In genomic region chr15:31258029-31258692, GRCm38 (mm10) we compare ENCODE assay signal across 15 mouse cellular contexts. TPM values are rescaled to one million over a fixed set of nuclear protein-coding genes. Genes with fewer than 3 reads are reported as not detected.
DNase-seq lines count a peak whose midpoint lies in the region; ATAC-seq lines count a peak whose summit lies in the region.
"Had no signal": no experiment of that assay in that cellular context is flagged by ENCODE, and none has a peak within 500 bp of the region (broad histone marks: within the 10 kb centered on the region; RNA-seq: fewer than 3 reads in every experiment).

No protein-coding gene starts in this region.

- ATAC-seq in kidney, embryonic 15.5 days (replicated peaks; ENCODE audit: low FRiP score), result 0 out of 2 replicates have a peak, but pooled peaks have one; percentile 16
- ATAC-seq: forebrain, embryonic 15.5 days; inflammation-experienced regulatory T-cells, adult 6 months had no signal

- H3K9ac ChIP-seq in kidney, embryonic 15.5 days, result no peak overlapping the region
- H3K9ac ChIP-seq: embryonic facial prominence, embryonic 15.5 days; forebrain, embryonic 15.5 days; limb, embryonic 12.5 days had no signal

- H3K27me3 ChIP-seq in kidney, embryonic 15.5 days, result no peaks in the 10 kb centered on the region
- H3K27me3 ChIP-seq: embryonic facial prominence, embryonic 15.5 days; forebrain, embryonic 15.5 days; limb, embryonic 12.5 days had no signal

- 47% methylated on average over 21 of the region's 21 CpGs for WGBS in kidney, embryonic 15.5 days

- no peaks in the 10 kb centered on the region for H3K9me3 ChIP-seq in kidney, embryonic 15.5 days (replicated peaks)
- H3K9me3 ChIP-seq: embryonic facial prominence, embryonic 15.5 days; forebrain, embryonic 15.5 days; limb, embryonic 12.5 days; midbrain, embryonic 10.5 days had no signal

- no peaks in the 10 kb centered on the region for H3K36me3 ChIP-seq in kidney, embryonic 15.5 days
- H3K36me3 ChIP-seq: embryonic facial prominence, embryonic 15.5 days; forebrain, embryonic 15.5 days; limb, embryonic 12.5 days; midbrain, embryonic 10.5 days had no signal

- peaks cover 54% of the 10 kb centered on the region for H3K4me1 ChIP-seq in kidney, embryonic 15.5 days

- no peak overlapping the region for H3K4me3 ChIP-seq in kidney, embryonic 15.5 days (replicated peaks)
- H3K4me3 ChIP-seq: embryonic facial prominence, embryonic 15.5 days; forebrain, embryonic 15.5 days; limb, embryonic 12.5 days; midbrain, embryonic 10.5 days had no signal

- intact Hi-C loops in heart, postnatal 10 days (cut with DNase I), result loop anchor here (2.0 kb wide), 1 partner anchor 33 kb away; the partner anchor contains the start of gene Dap

- no peak for DNase-seq in kidney, postnatal 4 days
- DNase-seq in CD4-positive, CD25-positive, alpha-beta regulatory T cell, adult 2 months (ENCODE audit: low read depth, low spot score), result peak; percentile 20
- peak; percentile 46 for DNase-seq in embryo, embryonic 10.5 days (ENCODE audit: low spot score)
- peak; percentile 62 for DNase-seq in lung, postnatal 10 days
- no peak for DNase-seq in heart, postnatal 10 days
- DNase-seq in adrenal gland, adult (ENCODE audit: inconsistent age in 2 of 2, low spot score in 1 of 2), result no peak
- DNase-seq: cerebellum, adult 8-10 months; gastrocnemius, postnatal 25 days; thymus, adult 2 months had no signal

- no peak overlapping the region for H3K27ac ChIP-seq in kidney, embryonic 15.5 days
- H3K27ac ChIP-seq: embryonic facial prominence, embryonic 15.5 days; forebrain, embryonic 15.5 days; limb, embryonic 12.5 days; midbrain, embryonic 10.5 days had no signal

- no peak overlapping the region for H3K4me2 ChIP-seq in kidney, embryonic 15.5 days
- H3K4me2 ChIP-seq: embryonic facial prominence, embryonic 15.5 days; forebrain, embryonic 15.5 days; limb, embryonic 12.5 days had no signal

RNA-seq across cellular contexts. Expression of gene Dap, which starts 34.0 kb away (rescaled TPM):
- 86.3 TPM in 2 replicates for polyA plus RNA-seq in kidney, embryonic 15.5 days (2015; fragmentation: Nextera tagmentation; extraction: Ambion mirVana)
- total RNA-seq in heart, postnatal 10 days (2021), result 10 to 100 TPM; 36.2 to 41.3 TPM

Comparison
In these comparisons a context has a peak if more than half of its experiments do, and no peak if none do; other contexts are left out.
1. DNase-seq: peak in CD4-positive, CD25-positive, alpha-beta regulatory T cell, adult 2 months (single experiment), embryo, embryonic 10.5 days (single experiment) and lung, postnatal 10 days (single experiment); none in kidney, postnatal 4 days (0 of 2), heart, postnatal 10 days (0 of 2) and adrenal gland, adult (0 of 2).